Mouse (Mus musculus): ENCODE measurements around the gene 1700029I15Rik.

- TF ChIP-seq TAL1 (IDR thresholded peaks at IDR 0.05; ENCODE audit: low read length), result no peak
- no peak for TF ChIP-seq GATA1 (IDR thresholded peaks at IDR 0.05; ENCODE audit: low read length)
Measured at GRCm38 (mm10) chr2:92426426-92426825, 44.1 kb downstream of the 1700029I15Rik start.

All from erythroblast, embryonic 14.5 days (primary cell).